Mouse (Mus musculus) hindbrain, embryonic 10.5 days (tissue): Measurements from ENCODE around the gene Cdc37l1. TPM values are rescaled to one million over a fixed set of nuclear protein-coding genes. Genes with fewer than 3 reads are reported as not detected.
"Not testable (repeated sequence)": the region's sequence is repeated elsewhere in the genome, so short reads cannot be mapped to it uniquely, and the experiment has no call there.

Source experiments
- DNase-seq: peaks from one replicate; pipeline ENCODE4 v3.0.0-alpha.2; 2017; ENCODE audit warnings: low spot score
- H3K27ac ChIP-seq: fragments of 300-500 bp; sonication (generic); 2 replicates; pipeline ENCODE4 v1.5.1; 2016; ENCODE audit warnings: mild to moderate bottlenecking, moderate library complexity
- H3K27me3 ChIP-seq: fragments of 300-500 bp; sonication (generic); 2 replicates; pipeline ENCODE4 v1.6.1; 2016; ENCODE audit warnings: mild to moderate bottlenecking; ENCODE audit not compliant: poor library complexity, insufficient read depth, severe bottlenecking
- H3K36me3 ChIP-seq: fragments of 300-500 bp; sonication (generic); 2 replicates; pipeline ENCODE4 v1.6.1; 2016; ENCODE audit warnings: mild to moderate bottlenecking, moderate library complexity
- H3K4me1 ChIP-seq: fragments of 300-500 bp; sonication (generic); replicated peaks from 2 replicates; pipeline ENCODE4 v1.6.1; 2016; ENCODE audit warnings: mild to moderate bottlenecking
- H3K4me3 ChIP-seq: fragments of 300-500 bp; sonication (generic); 2 replicates; pipeline ENCODE4 v1.5.1; 2016; ENCODE audit warnings: mild to moderate bottlenecking, moderate library complexity
- H3K9me3 ChIP-seq: fragments of 300-500 bp; sonication (generic); 2 replicates; pipeline ENCODE4 v1.6.1; 2016; ENCODE audit warnings: mild to moderate bottlenecking, moderate library complexity
- WGBS: fragments of 180-500 bp; shearing (Covaris S2); methylation state at CpG from one replicate; pipeline ENCODE4 v1.1.7; 2016; 5-methylcytosine and 5-hydroxymethylcytosine counted together
- polyA plus RNA-seq: library from polyadenylated mRNA; unstranded; fragments of >200 nt; fragmentation: Nextera tagmentation; extraction: Ambion mirVana; gene quantifications from 2 replicates; pipeline ENCODE4 v1.2.1, GENCODE M21; 2016

The Cdc37l1 gene
- polyA plus RNA-seq, 1 experiment from 2014 or later, result 37.0 TPM

GRCm38 (mm10) chr19:28974862-28975611, 15.1 kb upstream of the Cdc37l1 start:
- WGBS, result 21% methylated on average over 35 of the region's 35 CpGs
- H3K4me3 ChIP-seq, result peak overlapping the region; percentile 53
- H3K27ac ChIP-seq, result peak overlapping the region; percentile 31
- H3K27me3 ChIP-seq, result peaks cover 19% of the 10 kb centered on the region
- no peaks in the 10 kb centered on the region for H3K36me3 ChIP-seq
- H3K4me1 ChIP-seq, result peaks cover 9% of the 10 kb centered on the region
- H3K9me3 ChIP-seq, result no peaks in the 10 kb centered on the region
- DNase-seq, result peak; percentile 81

GRCm38 (mm10) chr19:28982617-28983016, 7.5 kb upstream of the Cdc37l1 start:
- H3K27ac ChIP-seq, result no peak overlapping the region
- DNase-seq, result no peak
- no peaks in the 10 kb centered on the region for H3K27me3 ChIP-seq
- H3K36me3 ChIP-seq, result no peaks in the 10 kb centered on the region
- H3K4me1 ChIP-seq, result no peaks in the 10 kb centered on the region
- H3K4me3 ChIP-seq, result no peak overlapping the region
- WGBS, result 87% methylated on average over 7 of the region's 7 CpGs
- no peaks in the 10 kb centered on the region for H3K9me3 ChIP-seq

GRCm38 (mm10) chr19:28989515-28989914, 637 bp upstream of the Cdc37l1 start:
- H3K36me3 ChIP-seq, result peaks cover 24% of the 10 kb centered on the region
- H3K9me3 ChIP-seq, result no peaks in the 10 kb centered on the region
- H3K4me3 ChIP-seq, result peak overlapping the region; percentile 97
- no peak for DNase-seq
- H3K4me1 ChIP-seq, result peaks cover 17% of the 10 kb centered on the region
- 74% methylated on average over 8 of the region's 8 CpGs for WGBS
- H3K27ac ChIP-seq, result peak overlapping the region; percentile 94
- H3K27me3 ChIP-seq, result no peaks in the 10 kb centered on the region

- 1% methylated on average over 41 of the region's 41 CpGs for WGBS
Measured at GRCm38 (mm10) chr19:28990590-28991221, 554 bp downstream of the Cdc37l1 start.

GRCm38 (mm10) chr19:28991391-28991790, 1.2 kb downstream of the Cdc37l1 start:
- H3K27me3 ChIP-seq, result no peaks in the 10 kb centered on the region
- H3K27ac ChIP-seq, result peak overlapping the region; percentile 94; the same call in 1 of the 2 replicates
- peak overlapping the region; percentile 97 for H3K4me3 ChIP-seq
- no peaks in the 10 kb centered on the region for H3K9me3 ChIP-seq
- peaks cover 43% of the 10 kb centered on the region for H3K36me3 ChIP-seq
- DNase-seq, result no peak
- H3K4me1 ChIP-seq, result peaks cover 17% of the 10 kb centered on the region
- WGBS, result 74% methylated on average over 5 of the region's 5 CpGs

More at GRCm38 (mm10) chr19:28990590-28991221, 554 bp downstream of the Cdc37l1 start:
- Histone ChIP-seq H3K9me3 (no peaks in the 10 kb centered on the region), H3K36me3 (peaks cover 36% of the 10 kb centered on the region), H3K27ac (peak overlapping the region; percentile 94), H3K4me3 (peak overlapping the region; percentile 97), H3K4me1 (peaks cover 17% of the 10 kb centered on the region), H3K27me3 (no peaks in the 10 kb centered on the region)
- DNase-seq, result no peak

- Histone ChIP-seq H3K4me1 (peaks cover 10% of the 10 kb centered on the region), H3K27ac (no peak overlapping the region), H3K9me3 (no peaks in the 10 kb centered on the region), H3K27me3 (no peaks in the 10 kb centered on the region), H3K4me3 (no peak overlapping the region), H3K36me3 (peaks cover 73% of the 10 kb centered on the region)
- 82% methylated on average over 7 of the region's 7 CpGs for WGBS
- DNase-seq, result no peak
Measured at GRCm38 (mm10) chr19:28994870-28995269, 4.7 kb downstream of the Cdc37l1 start.

GRCm38 (mm10) chr19:28995366-28995765, 5.2 kb downstream of the Cdc37l1 start:
- Histone ChIP-seq H3K27ac (no peak overlapping the region), H3K4me3 (no peak overlapping the region), H3K9me3 (no peaks in the 10 kb centered on the region), H3K27me3 (no peaks in the 10 kb centered on the region), H3K4me1 (peaks cover 10% of the 10 kb centered on the region), H3K36me3 (peaks cover 78% of the 10 kb centered on the region)
- 93% methylated on average over 5 of the region's 5 CpGs for WGBS
- no peak for DNase-seq

- DNase-seq, result no peak
- WGBS, result 95% methylated on average over 4 of the region's 4 CpGs
- Histone ChIP-seq H3K27me3 (no peaks in the 10 kb centered on the region), H3K9me3 (no peaks in the 10 kb centered on the region), H3K27ac (no peak overlapping the region), H3K4me3 (no peak overlapping the region), H3K36me3 (peaks cover 95% of the 10 kb centered on the region), H3K4me1 (no peaks in the 10 kb centered on the region)
Measured at GRCm38 (mm10) chr19:28997976-28998630, 8.0 kb downstream of the Cdc37l1 start.

- peaks cover 80% of the 10 kb centered on the region for H3K36me3 ChIP-seq
- not testable (repeated sequence) for H3K9me3 ChIP-seq, H3K4me3 ChIP-seq, DNase-seq, H3K27ac ChIP-seq, H3K27me3 ChIP-seq, H3K4me1 ChIP-seq
- 97% methylated on average over 16 of the region's 16 CpGs for WGBS
Measured at GRCm38 (mm10) chr19:29000321-29000720, 10.2 kb downstream of the Cdc37l1 start.

- no peak overlapping the region for H3K27ac ChIP-seq
- H3K36me3 ChIP-seq, result peaks cover 72% of the 10 kb centered on the region
- no peak overlapping the region for H3K4me3 ChIP-seq
- no peaks in the 10 kb centered on the region for H3K4me1 ChIP-seq
- H3K27me3 ChIP-seq, result no peaks in the 10 kb centered on the region
- 90% methylated on average over 3 of the region's 3 CpGs for WGBS
- DNase-seq, result no peak
- no peaks in the 10 kb centered on the region for H3K9me3 ChIP-seq
Measured at GRCm38 (mm10) chr19:29008069-29008706, 18.0 kb downstream of the Cdc37l1 start.

GRCm38 (mm10) chr19:29009046-29009445, 18.9 kb downstream of the Cdc37l1 start:
- Histone ChIP-seq H3K27ac (no peak overlapping the region), H3K27me3 (no peaks in the 10 kb centered on the region), H3K4me3 (no peak overlapping the region), H3K4me1 (no peaks in the 10 kb centered on the region), H3K9me3 (no peaks in the 10 kb centered on the region), H3K36me3 (peaks cover 79% of the 10 kb centered on the region)
- 94% methylated on average over 11 of the region's 11 CpGs for WGBS
- DNase-seq, result no peak

GRCm38 (mm10) chr19:29011355-29011990, 21.3 kb downstream of the Cdc37l1 start:
- 87% methylated on average over 12 of the region's 12 CpGs for WGBS
- peaks cover 93% of the 10 kb centered on the region for H3K36me3 ChIP-seq

More at GRCm38 (mm10) chr19:29011355-29011990, 21.3 kb downstream of the Cdc37l1 start:
- H3K27me3 ChIP-seq, result no peaks in the 10 kb centered on the region
- no peak for DNase-seq
- no peaks in the 10 kb centered on the region for H3K9me3 ChIP-seq
- no peaks in the 10 kb centered on the region for H3K4me1 ChIP-seq
- no peak overlapping the region for H3K27ac ChIP-seq
- H3K4me3 ChIP-seq, result no peak overlapping the region
